Mouse (Mus musculus): ENCODE data around the gene Pip4k2c. TPM values are rescaled to one million over a fixed set of nuclear protein-coding genes. Genes with fewer than 3 reads are reported as not detected.

Pip4k2c gene
- polyA plus RNA-seq, 1 experiment = 22.2 TPM

DNA sequence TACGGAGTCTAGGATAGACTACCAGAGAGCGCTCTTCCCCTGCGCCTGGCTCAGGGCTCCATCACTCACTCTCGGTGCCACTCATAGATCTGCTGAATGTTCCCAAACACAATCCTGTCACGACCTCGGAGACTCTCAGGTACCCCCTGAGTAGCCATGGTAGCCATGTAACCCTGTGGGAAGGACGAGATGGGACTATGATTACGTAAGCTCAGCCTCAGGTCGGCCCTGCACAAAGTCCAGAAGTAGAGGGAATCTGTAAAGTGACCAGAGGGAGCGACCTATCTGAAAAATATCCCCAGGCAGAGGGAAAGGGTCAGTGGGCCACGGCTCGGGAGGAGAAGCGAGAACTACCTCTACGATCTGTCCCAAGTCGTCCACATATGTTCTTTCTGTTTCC is 25.9 kb downstream of the Pip4k2c start:
- peaks cover 26% of the 10 kb centered on the region for H3K27me3 ChIP-seq (ENCODE audit: control insufficient read depth, insufficient read depth, low read length)
- TF ChIP-seq POLR2A (IDR thresholded peaks at IDR 0.05; ENCODE audit: low read depth, low read length) = no peak
- 88% methylated on average over 15 of the region's 15 CpGs for WGBS

DNA sequence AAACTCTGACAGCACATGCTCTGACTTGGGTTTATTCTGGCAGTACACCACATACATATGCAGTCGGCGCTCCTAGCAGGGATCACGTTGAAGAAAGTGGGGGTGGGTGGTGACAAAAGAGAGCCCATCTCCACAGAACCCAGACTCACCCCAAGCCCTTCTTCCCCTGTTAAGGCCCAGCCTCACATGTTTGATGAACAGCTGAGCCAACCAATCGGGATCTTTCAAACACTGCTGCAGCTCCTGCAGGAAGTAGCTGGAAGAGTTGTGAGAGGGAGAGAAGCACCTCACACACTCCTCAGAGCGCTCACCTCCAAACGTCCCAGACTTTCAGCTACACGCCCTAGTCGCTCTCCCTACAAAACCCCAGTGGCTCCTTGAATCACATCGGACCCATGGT is 26.3 kb downstream of the Pip4k2c start:
- 76% methylated on average over 9 of the region's 9 CpGs for WGBS
- no peaks in the 10 kb centered on the region for H3K36me3 ChIP-seq (ENCODE audit: control insufficient read depth, insufficient read depth, low read length)
- peaks cover 26% of the 10 kb centered on the region for H3K27me3 ChIP-seq (ENCODE audit: control insufficient read depth, insufficient read depth, low read length)
- peaks cover 15% of the 10 kb centered on the region for H3K4me1 ChIP-seq (ENCODE audit: control insufficient read depth, insufficient read depth, insufficient read length)
- DNase-seq (ENCODE audit: low read depth in 1 of 2, low spot score in 2 of 2) = no peak
- H3K4me3 ChIP-seq (ENCODE audit: extremely low read depth, insufficient read depth, insufficient read length) = no peak overlapping the region
- H3K27ac ChIP-seq (ENCODE audit: insufficient read depth, low read length) = no peak overlapping the region
- TF ChIP-seq POLR2A (IDR thresholded peaks at IDR 0.05; ENCODE audit: low read depth, low read length) (no peak), CTCF (IDR thresholded peaks at IDR 0.05; ENCODE audit: extremely low read depth, insufficient read depth, insufficient read length, insufficient replicate concordance) (no peak)

More for the DNA sequence above, 25.9 kb downstream of the Pip4k2c start:
- peaks cover 14% of the 10 kb centered on the region for H3K4me1 ChIP-seq (ENCODE audit: control insufficient read depth, insufficient read depth, insufficient read length)
- H3K36me3 ChIP-seq (ENCODE audit: control insufficient read depth, insufficient read depth, low read length) = no peaks in the 10 kb centered on the region
- DNase-seq (ENCODE audit: low read depth in 1 of 2, low spot score in 2 of 2) = no peak
- no peak overlapping the region for H3K27ac ChIP-seq (ENCODE audit: insufficient read depth, low read length)
- no peak overlapping the region for H3K4me3 ChIP-seq (ENCODE audit: extremely low read depth, insufficient read depth, insufficient read length)

DNA sequence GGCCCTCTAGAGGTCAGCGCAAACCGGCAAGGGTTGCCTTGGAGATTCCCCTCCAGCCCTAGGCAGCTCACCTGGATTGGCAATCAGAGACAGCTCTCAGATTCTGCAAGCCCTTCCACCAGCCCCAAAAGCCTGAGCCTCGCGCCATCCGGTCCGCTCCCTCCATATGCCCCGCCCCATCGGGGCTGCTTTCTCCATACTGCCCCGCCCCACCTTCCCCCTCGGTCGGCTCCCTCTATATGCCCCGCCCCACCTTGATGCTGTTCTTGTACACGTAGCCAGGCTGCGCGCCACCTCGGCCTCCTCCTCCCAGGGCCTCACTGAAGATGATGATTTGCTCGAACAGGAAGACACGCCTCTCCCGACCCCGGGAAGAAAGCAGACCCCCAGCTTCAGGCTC is 27.6 kb downstream of the Pip4k2c start:
- no peak for DNase-seq (ENCODE audit: low read depth in 1 of 2, low spot score in 2 of 2)
- Histone ChIP-seq H3K27me3 (ENCODE audit: control insufficient read depth, insufficient read depth, low read length) (peaks cover 24% of the 10 kb centered on the region), H3K36me3 (ENCODE audit: control insufficient read depth, insufficient read depth, low read length) (no peaks in the 10 kb centered on the region), H3K4me3 (ENCODE audit: extremely low read depth, insufficient read depth, insufficient read length) (no peak overlapping the region), H3K4me1 (ENCODE audit: control insufficient read depth, insufficient read depth, insufficient read length) (peaks cover 9% of the 10 kb centered on the region), H3K27ac (ENCODE audit: insufficient read depth, low read length) (no peak overlapping the region)
- no peak for TF ChIP-seq CTCF (IDR thresholded peaks at IDR 0.05; ENCODE audit: extremely low read depth, insufficient read depth, insufficient read length, insufficient replicate concordance)
- no peak for TF ChIP-seq POLR2A (IDR thresholded peaks at IDR 0.05; ENCODE audit: low read depth, low read length)
- WGBS = 29% methylated on average over 20 of the region's 20 CpGs

DNA sequence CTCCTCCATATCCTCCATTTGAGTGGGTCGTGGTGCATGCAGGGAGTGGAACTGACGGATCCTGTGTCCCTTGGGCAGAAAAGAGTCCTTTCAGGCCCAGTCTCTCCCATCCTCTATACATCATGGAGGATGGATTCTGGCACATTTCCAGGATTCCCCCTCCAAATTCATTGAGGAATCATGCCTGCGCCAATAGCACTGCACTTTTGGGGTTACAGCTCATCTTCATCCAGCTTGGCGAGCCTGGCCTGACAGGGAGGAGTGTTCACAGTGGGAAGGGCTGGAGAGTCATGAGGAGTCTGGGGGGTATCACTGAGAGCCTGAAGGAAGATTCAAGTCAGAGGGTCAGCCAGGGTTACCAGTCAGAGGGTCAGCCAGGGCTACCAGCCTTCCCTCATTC is 28.8 kb downstream of the Pip4k2c start:
- TF ChIP-seq POLR2A (IDR thresholded peaks at IDR 0.05; ENCODE audit: low read depth, low read length) (no peak), CTCF (IDR thresholded peaks at IDR 0.05; ENCODE audit: extremely low read depth, insufficient read depth, insufficient read length, insufficient replicate concordance) (no peak)
- peaks cover 12% of the 10 kb centered on the region for H3K4me1 ChIP-seq (ENCODE audit: control insufficient read depth, insufficient read depth, insufficient read length)
- no peaks in the 10 kb centered on the region for H3K36me3 ChIP-seq (ENCODE audit: control insufficient read depth, insufficient read depth, low read length)
- WGBS = 89% methylated on average over 4 of the region's 4 CpGs
- H3K27ac ChIP-seq (ENCODE audit: insufficient read depth, low read length) = no peak overlapping the region
- no peak for DNase-seq (ENCODE audit: low read depth in 1 of 2, low spot score in 2 of 2)
- no peak overlapping the region for H3K4me3 ChIP-seq (ENCODE audit: extremely low read depth, insufficient read depth, insufficient read length)
- H3K27me3 ChIP-seq (ENCODE audit: control insufficient read depth, insufficient read depth, low read length) = peaks cover 25% of the 10 kb centered on the region

DNA sequence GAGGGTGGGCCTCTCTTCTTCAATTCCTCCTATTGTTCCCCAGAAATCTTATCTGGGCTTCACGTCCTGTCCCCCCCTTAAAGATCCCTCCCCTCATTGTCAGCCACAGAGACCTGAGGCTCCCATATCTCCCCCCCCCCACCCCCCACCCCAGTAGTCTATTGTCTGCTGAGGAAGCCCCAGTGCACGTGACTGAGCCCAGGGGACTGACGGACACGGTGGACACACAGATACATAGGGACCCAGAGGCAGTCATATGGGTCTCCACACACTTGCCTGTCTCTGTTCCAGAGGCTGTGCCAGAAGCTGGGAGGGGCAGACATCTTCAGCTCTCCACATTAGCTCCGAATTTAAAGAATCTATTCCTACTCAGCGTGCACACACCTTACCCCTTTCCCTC is 29.8 kb downstream of the Pip4k2c start:
- DNase-seq (ENCODE audit: low read depth in 1 of 2, low spot score in 2 of 2) = no peak
- 83% methylated on average over 6 of the region's 6 CpGs for WGBS
- Histone ChIP-seq H3K36me3 (ENCODE audit: control insufficient read depth, insufficient read depth, low read length) (no peaks in the 10 kb centered on the region), H3K27ac (ENCODE audit: insufficient read depth, low read length) (no peak overlapping the region), H3K4me3 (ENCODE audit: extremely low read depth, insufficient read depth, insufficient read length) (no peak overlapping the region), H3K4me1 (ENCODE audit: control insufficient read depth, insufficient read depth, insufficient read length) (peaks cover 16% of the 10 kb centered on the region), H3K27me3 (ENCODE audit: control insufficient read depth, insufficient read depth, low read length) (peaks cover 26% of the 10 kb centered on the region)
- TF ChIP-seq POLR2A (IDR thresholded peaks at IDR 0.05; ENCODE audit: low read depth, low read length) (no peak), CTCF (IDR thresholded peaks at IDR 0.05; ENCODE audit: extremely low read depth, insufficient read depth, insufficient read length, insufficient replicate concordance) (no peak)

DNA sequence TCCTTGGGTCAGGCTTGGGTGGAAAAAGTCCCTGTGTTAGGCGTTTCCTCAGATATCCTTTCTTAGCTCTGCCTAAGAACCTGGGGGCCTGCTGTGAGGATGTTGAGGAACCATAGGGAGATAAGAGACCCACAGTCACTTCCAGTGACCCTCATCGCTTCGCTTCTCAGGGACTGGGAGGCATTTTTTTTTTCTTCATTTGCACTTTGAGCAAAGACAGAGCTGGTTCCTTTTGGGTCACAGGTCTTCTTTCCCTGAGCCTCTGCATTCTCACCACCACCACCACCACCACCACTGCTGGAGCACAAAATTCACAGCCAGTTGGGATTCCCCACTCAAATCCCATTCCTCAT is 30.7 kb downstream of the Pip4k2c start:
- H3K27ac ChIP-seq (ENCODE audit: insufficient read depth, low read length) = no peak overlapping the region
- no peak overlapping the region for H3K4me3 ChIP-seq (ENCODE audit: extremely low read depth, insufficient read depth, insufficient read length)
- peaks cover 16% of the 10 kb centered on the region for H3K4me1 ChIP-seq (ENCODE audit: control insufficient read depth, insufficient read depth, insufficient read length)
- no peaks in the 10 kb centered on the region for H3K36me3 ChIP-seq (ENCODE audit: control insufficient read depth, insufficient read depth, low read length)
- H3K27me3 ChIP-seq (ENCODE audit: control insufficient read depth, insufficient read depth, low read length) = peaks cover 24% of the 10 kb centered on the region
- no peak for TF ChIP-seq CTCF (IDR thresholded peaks at IDR 0.05; ENCODE audit: extremely low read depth, insufficient read depth, insufficient read length, insufficient replicate concordance)
- no peak for TF ChIP-seq POLR2A (IDR thresholded peaks at IDR 0.05; ENCODE audit: low read depth, low read length)
- DNase-seq (ENCODE audit: low read depth in 1 of 2, low spot score in 2 of 2) = no peak
- 69% methylated on average over 3 of the region's 3 CpGs for WGBS

DNA sequence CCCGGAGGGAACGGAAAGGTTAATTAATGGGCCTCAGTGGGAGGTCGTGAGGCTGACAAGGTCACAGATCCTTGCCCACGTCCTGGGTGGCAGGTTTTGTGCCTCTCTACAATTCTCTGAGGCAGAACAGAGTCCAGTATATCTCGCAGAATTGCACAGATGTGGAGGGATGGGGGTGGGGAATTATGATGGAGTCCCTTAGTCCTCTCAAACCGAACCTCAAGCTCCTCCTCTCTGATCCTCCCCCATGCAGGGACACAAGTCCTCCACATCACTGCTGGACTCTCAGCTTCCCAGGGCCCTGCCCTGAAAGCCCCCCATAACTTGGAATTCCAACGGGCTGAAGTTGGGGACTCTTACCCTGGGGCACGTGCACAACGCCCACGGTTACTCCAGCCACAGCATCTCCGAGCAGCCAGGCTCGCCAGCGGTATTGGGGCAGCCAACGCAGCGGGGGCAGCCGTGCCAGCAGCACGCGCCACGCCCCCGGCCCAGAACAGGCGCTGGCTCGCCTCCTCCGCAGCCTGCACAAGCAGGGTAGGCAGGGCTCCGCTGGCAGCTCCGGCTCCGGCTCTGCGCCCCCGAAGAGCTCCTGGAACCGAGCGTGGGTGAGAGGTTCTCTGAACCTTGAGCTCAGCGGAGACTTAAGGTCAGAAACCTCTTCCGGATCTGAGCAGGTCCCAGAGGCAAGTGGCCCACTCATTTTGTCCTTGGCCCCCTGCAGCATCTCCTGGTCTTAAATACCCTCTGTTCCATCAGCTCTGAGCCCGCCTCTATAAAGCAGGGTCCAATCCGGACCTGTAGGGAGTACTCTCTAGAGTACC is 31.3 kb downstream of the Pip4k2c start, which contains the start of gene Slc26a10:
Gene Slc26a10 (minus strand): TSS at position 775 of the 824 bp plus-strand sequence.
- no peak within 1 kb of the TSS for H3K4me3 ChIP-seq (ENCODE audit: extremely low read depth, insufficient read depth, insufficient read length)
- 7% methylated on average over 34 of the region's 34 CpGs for WGBS
- H3K27me3 ChIP-seq (ENCODE audit: control insufficient read depth, insufficient read depth, low read length) = peaks cover 24% of the 10 kb centered on the region
- TF ChIP-seq POLR2A (IDR thresholded peaks at IDR 0.05; ENCODE audit: low read depth, low read length) (no peak), CTCF (IDR thresholded peaks at IDR 0.05; ENCODE audit: extremely low read depth, insufficient read depth, insufficient read length, insufficient replicate concordance) (no peak)
- no peak for DNase-seq (ENCODE audit: low read depth in 1 of 2, low spot score in 2 of 2)
- H3K36me3 ChIP-seq (ENCODE audit: control insufficient read depth, insufficient read depth, low read length) = no peaks in the 10 kb centered on the region
- H3K27ac ChIP-seq (ENCODE audit: insufficient read depth, low read length) = no peak within 1 kb of the TSS
- H3K4me1 ChIP-seq (ENCODE audit: control insufficient read depth, insufficient read depth, insufficient read length) = peaks cover 16% of the 10 kb centered on the region
